Mouse (Mus musculus): ENCODE data around the gene Dnaaf5. TPM values are rescaled to one million over a fixed set of nuclear protein-coding genes. Genes with fewer than 3 reads are reported as not detected.

The Dnaaf5 gene
- total RNA-seq, 2 experiments from 2014 or later, result 7.0 to 9.0 TPM

DNA sequence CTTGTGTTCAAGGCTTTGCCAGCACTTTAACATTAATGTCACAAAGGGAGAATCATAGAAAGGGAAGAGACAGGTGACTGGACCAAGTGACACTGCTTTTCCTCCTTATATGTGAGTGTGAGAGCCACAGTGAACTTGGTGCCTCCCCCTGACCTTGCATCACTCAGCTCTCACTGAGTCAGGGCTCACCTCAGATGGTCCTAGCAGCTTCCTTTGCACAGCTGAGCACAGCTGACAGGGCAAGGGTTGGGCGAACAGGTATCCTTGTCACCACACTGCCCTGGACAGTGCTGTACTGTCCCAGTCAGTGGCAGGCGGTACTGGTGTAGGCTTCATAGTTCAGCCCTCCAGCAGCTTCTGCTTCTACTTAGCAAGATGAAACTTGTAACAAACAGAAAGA is 77.6 kb downstream of the Dnaaf5 start:
- DNase-seq (ENCODE audit: low spot score in 2 of 2), result no peak

DNA sequence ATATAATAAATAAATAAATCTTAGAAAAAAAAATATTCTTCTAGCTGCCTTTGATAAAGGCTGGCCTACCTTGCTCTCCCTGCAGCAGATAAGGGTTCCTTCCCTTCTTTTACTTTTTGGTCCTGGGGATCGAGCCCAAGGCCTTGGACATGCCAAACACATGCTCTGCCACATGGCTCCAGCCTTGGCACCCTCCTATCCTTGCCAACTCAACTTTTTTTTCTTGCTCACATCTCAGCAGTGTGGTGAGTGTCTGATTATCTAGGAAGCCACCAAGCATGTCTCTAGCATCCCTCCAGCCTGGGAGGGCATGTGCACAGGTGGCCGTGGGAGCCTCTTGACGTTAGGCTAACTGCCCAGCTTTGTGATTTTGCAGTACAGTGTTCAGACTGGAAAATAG is 78.3 kb downstream of the Dnaaf5 start:
- no peak for DNase-seq (ENCODE audit: low spot score in 2 of 2)

DNA sequence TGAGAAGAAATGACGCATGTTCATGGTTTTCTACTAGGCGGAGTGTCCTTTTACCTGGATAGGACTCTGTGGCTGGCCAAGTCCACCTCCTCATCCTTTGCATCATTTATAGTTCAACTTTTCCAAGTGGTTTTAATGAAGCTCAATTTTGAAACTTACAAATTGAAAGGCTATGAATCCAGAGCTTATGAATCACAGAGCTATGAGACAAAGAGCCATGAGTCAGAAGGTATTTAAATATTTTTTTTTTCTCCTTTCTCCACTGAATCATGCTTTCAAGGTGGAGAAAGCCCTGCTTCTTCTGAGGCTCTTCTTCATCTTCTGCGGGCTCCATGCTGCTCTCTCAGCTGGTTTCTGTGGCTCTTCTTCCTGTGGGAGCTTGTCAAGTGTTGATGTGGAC is 79.7 kb downstream of the Dnaaf5 start:
- no peak for DNase-seq (ENCODE audit: low spot score in 2 of 2)

DNA sequence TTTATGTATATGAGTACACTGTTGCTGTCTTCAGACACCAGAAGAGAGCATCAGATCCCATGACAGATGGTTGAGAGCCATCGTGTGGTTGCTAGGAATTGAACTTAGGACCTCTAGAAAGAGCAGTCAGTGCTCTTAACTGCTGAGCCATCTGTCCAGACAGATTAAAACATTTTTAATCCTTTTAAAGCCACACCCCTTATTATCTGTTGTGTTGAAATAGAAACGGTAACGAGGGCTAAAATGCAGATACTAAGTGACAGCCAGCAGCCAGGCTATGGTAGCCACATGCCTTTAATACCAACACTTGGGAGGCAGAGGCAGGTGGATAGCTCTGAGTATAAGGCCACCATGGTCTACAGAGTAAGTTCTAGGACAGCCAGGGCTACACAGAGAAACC is 82.1 kb downstream of the Dnaaf5 start:
- DNase-seq (ENCODE audit: low spot score in 2 of 2), result no peak

DNA sequence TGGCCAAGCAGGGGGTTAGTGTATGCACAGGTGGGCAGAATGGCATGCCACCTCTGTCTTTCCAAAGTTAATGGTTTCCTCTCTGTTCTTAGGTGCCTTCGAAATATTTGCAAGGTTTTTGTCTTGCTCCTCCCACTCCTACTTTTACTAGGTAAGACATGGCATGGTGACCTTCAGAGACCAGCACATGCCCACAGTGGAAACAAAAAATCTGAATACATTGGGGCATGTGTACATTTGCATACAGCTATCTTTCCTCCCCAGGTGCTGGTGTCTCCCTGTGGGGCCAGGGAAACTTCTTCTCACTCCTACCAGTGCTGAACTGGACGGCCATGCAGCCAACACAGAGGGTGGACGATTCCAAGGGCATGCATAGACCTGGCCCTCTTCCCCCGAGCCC is 84.4 kb downstream of the Dnaaf5 start:
- DNase-seq (ENCODE audit: low spot score in 2 of 2), result no peak

Other genes with a start within 250 kb of the Dnaaf5 start
- gene Pdgfa, start 152.9 kb upstream of the Dnaaf5 start, total RNA-seq (2021), result 10 to 100 TPM; 45.8 to 45.9 TPM
- gene Prkar1b, start 222 bp upstream of the Dnaaf5 start, total RNA-seq (2021), result 100 to 1,000 TPM; 435 to 459 TPM
- 10 to 100 TPM; 80.3 to 86.3 TPM for gene Sun1, start 50.4 kb downstream of the Dnaaf5 start, total RNA-seq (2021)
- 10 to 100 TPM; 50.5 to 57.1 TPM for gene Get4, start 102.1 kb downstream of the Dnaaf5 start, total RNA-seq (2021)
- 100 to 1,000 TPM; 164 to 166 TPM for gene Adap1, start 175.4 kb downstream of the Dnaaf5 start, total RNA-seq (2021)
- gene Cox19, start 201.2 kb downstream of the Dnaaf5 start, total RNA-seq (2021), result 10 to 100 TPM; 65.3 to 71.1 TPM
- gene Cyp2w1, start 202.4 kb downstream of the Dnaaf5 start, total RNA-seq (2021), result not detected
- gene Gpr146, start 227.5 kb downstream of the Dnaaf5 start, total RNA-seq (2021), result 10 to 100 TPM; 10.8 to 12.2 TPM